Mouse (Mus musculus): ENCODE measurements around the gene Aagab. TPM values are rescaled to one million over a fixed set of nuclear protein-coding genes. Genes with fewer than 3 reads are reported as not detected.

The Aagab gene
- polyA plus RNA-seq, 1 experiment from 2014 or later = 54.3 TPM

GRCm38 (mm10) chr9:63677621-63678020, 75.2 kb downstream of the Aagab start:
- no peak overlapping the region for H3K4me3 ChIP-seq (ENCODE audit: low read depth, low read length)
- H3K9ac ChIP-seq (ENCODE audit: low read length) = no peak overlapping the region
- H3K27me3 ChIP-seq (ENCODE audit: control insufficient read depth, insufficient read depth, low read length) = no peaks in the 10 kb centered on the region
- H3K4me1 ChIP-seq (ENCODE audit: control insufficient read depth, insufficient read depth, low read length) = no peaks in the 10 kb centered on the region
- H3K36me3 ChIP-seq (ENCODE audit: control insufficient read depth, insufficient read depth, low read length) = no peaks in the 10 kb centered on the region
- no peak overlapping the region for H3K4me2 ChIP-seq (ENCODE audit: low read depth)
- no peak for ATAC-seq (ENCODE audit: insufficient read depth, low FRiP score, low TSS enrichment)
- 80% methylated on average over 3 of the region's 3 CpGs for WGBS
- no peak overlapping the region for H3K27ac ChIP-seq (ENCODE audit: low read depth, low read length)
- DNase-seq (ENCODE audit: low spot score) = no peak
- no peaks in the 10 kb centered on the region for H3K9me3 ChIP-seq (ENCODE audit: control insufficient read depth, low read length)

- H3K4me1 ChIP-seq (ENCODE audit: control insufficient read depth, insufficient read depth, low read length) = no peaks in the 10 kb centered on the region
- DNase-seq (ENCODE audit: low spot score) (no peak), ATAC-seq (ENCODE audit: insufficient read depth, low FRiP score, low TSS enrichment) (no peak)
- no peaks in the 10 kb centered on the region for H3K27me3 ChIP-seq (ENCODE audit: control insufficient read depth, insufficient read depth, low read length)
- no peak overlapping the region for H3K9ac ChIP-seq (ENCODE audit: low read length)
- H3K27ac ChIP-seq (ENCODE audit: low read depth, low read length) = no peak overlapping the region
- no peak overlapping the region for H3K4me2 ChIP-seq (ENCODE audit: low read depth)
- H3K4me3 ChIP-seq (ENCODE audit: low read depth, low read length) = no peak overlapping the region
- no peaks in the 10 kb centered on the region for H3K9me3 ChIP-seq (ENCODE audit: control insufficient read depth, low read length)
- 91% methylated on average over 1 of the region's 1 CpGs for WGBS
- no peaks in the 10 kb centered on the region for H3K36me3 ChIP-seq (ENCODE audit: control insufficient read depth, insufficient read depth, low read length)
Observed at GRCm38 (mm10) chr9:63678076-63678475, 75.6 kb downstream of the Aagab start.

- H3K27ac ChIP-seq (ENCODE audit: low read depth, low read length) = no peak overlapping the region
- 88% methylated on average over 9 of the region's 9 CpGs for WGBS
- ATAC-seq (ENCODE audit: insufficient read depth, low FRiP score, low TSS enrichment) (no peak), DNase-seq (ENCODE audit: low spot score) (no peak)
- H3K4me1 ChIP-seq (ENCODE audit: control insufficient read depth, insufficient read depth, low read length) = no peaks in the 10 kb centered on the region
- no peaks in the 10 kb centered on the region for H3K9me3 ChIP-seq (ENCODE audit: control insufficient read depth, low read length)
- H3K36me3 ChIP-seq (ENCODE audit: control insufficient read depth, insufficient read depth, low read length) = no peaks in the 10 kb centered on the region
- H3K4me3 ChIP-seq (ENCODE audit: low read depth, low read length) = no peak overlapping the region
- H3K27me3 ChIP-seq (ENCODE audit: control insufficient read depth, insufficient read depth, low read length) = no peaks in the 10 kb centered on the region
- no peak overlapping the region for H3K9ac ChIP-seq (ENCODE audit: low read length)
- H3K4me2 ChIP-seq (ENCODE audit: low read depth) = no peak overlapping the region
Observed at GRCm38 (mm10) chr9:63682301-63682700, 79.8 kb downstream of the Aagab start.

GRCm38 (mm10) chr9:63682943-63683342, 80.5 kb downstream of the Aagab start:
- 100% methylated on average over 2 of the region's 2 CpGs for WGBS
- no peaks in the 10 kb centered on the region for H3K27me3 ChIP-seq (ENCODE audit: control insufficient read depth, insufficient read depth, low read length)
- no peak for DNase-seq (ENCODE audit: low spot score)
- H3K9ac ChIP-seq (ENCODE audit: low read length) = no peak overlapping the region
- H3K27ac ChIP-seq (ENCODE audit: low read depth, low read length) = no peak overlapping the region
- no peaks in the 10 kb centered on the region for H3K9me3 ChIP-seq (ENCODE audit: control insufficient read depth, low read length)
- no peaks in the 10 kb centered on the region for H3K4me1 ChIP-seq (ENCODE audit: control insufficient read depth, insufficient read depth, low read length)
- H3K4me2 ChIP-seq (ENCODE audit: low read depth) = no peak overlapping the region
- H3K36me3 ChIP-seq (ENCODE audit: control insufficient read depth, insufficient read depth, low read length) = no peaks in the 10 kb centered on the region
- ATAC-seq (ENCODE audit: insufficient read depth, low FRiP score, low TSS enrichment) = no peak
- H3K4me3 ChIP-seq (ENCODE audit: low read depth, low read length) = no peak overlapping the region

GRCm38 (mm10) chr9:63684277-63684676, 81.8 kb downstream of the Aagab start:
- H3K4me2 ChIP-seq (ENCODE audit: low read depth) = no peak overlapping the region
- 97% methylated on average over 6 of the region's 6 CpGs for WGBS

GRCm38 (mm10) chr9:63685352-63685751, 82.9 kb downstream of the Aagab start:
- no peak overlapping the region for H3K4me3 ChIP-seq (ENCODE audit: low read depth, low read length)
- no peaks in the 10 kb centered on the region for H3K4me1 ChIP-seq (ENCODE audit: control insufficient read depth, insufficient read depth, low read length)
- H3K27ac ChIP-seq (ENCODE audit: low read depth, low read length) = no peak overlapping the region
- H3K4me2 ChIP-seq (ENCODE audit: low read depth) = no peak overlapping the region
- H3K36me3 ChIP-seq (ENCODE audit: control insufficient read depth, insufficient read depth, low read length) = no peaks in the 10 kb centered on the region
- no peak for ATAC-seq (ENCODE audit: insufficient read depth, low FRiP score, low TSS enrichment)
- no peak overlapping the region for H3K9ac ChIP-seq (ENCODE audit: low read length)
- H3K9me3 ChIP-seq (ENCODE audit: control insufficient read depth, low read length) = no peaks in the 10 kb centered on the region
- DNase-seq (ENCODE audit: low spot score) = no peak
- WGBS = 91% methylated on average over 5 of the region's 5 CpGs
- H3K27me3 ChIP-seq (ENCODE audit: control insufficient read depth, insufficient read depth, low read length) = no peaks in the 10 kb centered on the region

More at GRCm38 (mm10) chr9:63684277-63684676, 81.8 kb downstream of the Aagab start:
- H3K4me1 ChIP-seq (ENCODE audit: control insufficient read depth, insufficient read depth, low read length) = no peaks in the 10 kb centered on the region
- no peaks in the 10 kb centered on the region for H3K36me3 ChIP-seq (ENCODE audit: control insufficient read depth, insufficient read depth, low read length)
- no peaks in the 10 kb centered on the region for H3K9me3 ChIP-seq (ENCODE audit: control insufficient read depth, low read length)
- DNase-seq (ENCODE audit: low spot score) (no peak), ATAC-seq (ENCODE audit: insufficient read depth, low FRiP score, low TSS enrichment) (no peak)
- no peak overlapping the region for H3K27ac ChIP-seq (ENCODE audit: low read depth, low read length)
- H3K9ac ChIP-seq (ENCODE audit: low read length) = no peak overlapping the region
- no peak overlapping the region for H3K4me3 ChIP-seq (ENCODE audit: low read depth, low read length)
- no peaks in the 10 kb centered on the region for H3K27me3 ChIP-seq (ENCODE audit: control insufficient read depth, insufficient read depth, low read length)

GRCm38 (mm10) chr9:63687413-63688015, 85.1 kb downstream of the Aagab start:
- H3K27ac ChIP-seq (ENCODE audit: low read depth, low read length) = no peak overlapping the region
- H3K36me3 ChIP-seq (ENCODE audit: control insufficient read depth, insufficient read depth, low read length) = no peaks in the 10 kb centered on the region
- DNase-seq (ENCODE audit: low spot score) (no peak), ATAC-seq (ENCODE audit: insufficient read depth, low FRiP score, low TSS enrichment) (no peak)
- H3K9ac ChIP-seq (ENCODE audit: low read length) = no peak overlapping the region
- no peak overlapping the region for H3K4me3 ChIP-seq (ENCODE audit: low read depth, low read length)
- H3K27me3 ChIP-seq (ENCODE audit: control insufficient read depth, insufficient read depth, low read length) = no peaks in the 10 kb centered on the region
- H3K4me2 ChIP-seq (ENCODE audit: low read depth) = no peak overlapping the region
- 79% methylated on average over 7 of the region's 7 CpGs for WGBS
- no peaks in the 10 kb centered on the region for H3K9me3 ChIP-seq (ENCODE audit: control insufficient read depth, low read length)
- H3K4me1 ChIP-seq (ENCODE audit: control insufficient read depth, insufficient read depth, low read length) = no peaks in the 10 kb centered on the region

GRCm38 (mm10) chr9:63690511-63690910, 88.1 kb downstream of the Aagab start:
- Histone ChIP-seq H3K9ac (ENCODE audit: low read length) (no peak overlapping the region), H3K9me3 (ENCODE audit: control insufficient read depth, low read length) (no peaks in the 10 kb centered on the region), H3K27ac (ENCODE audit: low read depth, low read length) (no peak overlapping the region), H3K4me1 (ENCODE audit: control insufficient read depth, insufficient read depth, low read length) (no peaks in the 10 kb centered on the region), H3K27me3 (ENCODE audit: control insufficient read depth, insufficient read depth, low read length) (no peaks in the 10 kb centered on the region), H3K4me2 (ENCODE audit: low read depth) (no peak overlapping the region), H3K36me3 (ENCODE audit: control insufficient read depth, insufficient read depth, low read length) (no peaks in the 10 kb centered on the region), H3K4me3 (ENCODE audit: low read depth, low read length) (no peak overlapping the region)
- ATAC-seq (ENCODE audit: insufficient read depth, low FRiP score, low TSS enrichment) = no peak
- DNase-seq (ENCODE audit: low spot score) = no peak
- 85% methylated on average over 1 of the region's 1 CpGs for WGBS

GRCm38 (mm10) chr9:63691960-63692359, 89.5 kb downstream of the Aagab start:
- peaks cover 6% of the 10 kb centered on the region for H3K4me1 ChIP-seq (ENCODE audit: control insufficient read depth, insufficient read depth, low read length)
- H3K36me3 ChIP-seq (ENCODE audit: control insufficient read depth, insufficient read depth, low read length) = no peaks in the 10 kb centered on the region
- ATAC-seq (ENCODE audit: insufficient read depth, low FRiP score, low TSS enrichment) = no peak
- DNase-seq (ENCODE audit: low spot score) = no peak
- H3K27ac ChIP-seq (ENCODE audit: low read depth, low read length) = no peak overlapping the region
- H3K27me3 ChIP-seq (ENCODE audit: control insufficient read depth, insufficient read depth, low read length) = no peaks in the 10 kb centered on the region
- 85% methylated on average over 2 of the region's 2 CpGs for WGBS
- H3K4me2 ChIP-seq (ENCODE audit: low read depth) = no peak overlapping the region
- H3K9me3 ChIP-seq (ENCODE audit: control insufficient read depth, low read length) = no peaks in the 10 kb centered on the region
- H3K9ac ChIP-seq (ENCODE audit: low read length) = no peak overlapping the region
- no peak overlapping the region for H3K4me3 ChIP-seq (ENCODE audit: low read depth, low read length)
